Mouse (Mus musculus): ENCODE measurements at regions not wholly inside any gene's neighbourhood (a gene's known extent, or its start where the extent isn't known, plus 50 kb on each side); places are given as distances from the start of the nearest gene placed in this dataset.

- no peak overlapping the region for H3K27ac ChIP-seq (replicated peaks)
Measured at GRCm38 (mm10) chr1:184595449-184595848, 137.0 kb downstream of the Hlx start.

GRCm38 (mm10) chr1:184590634-184591033 is 141.8 kb downstream of the Hlx start:
- DNase-seq (ENCODE audit: low spot score) (no peak), ATAC-seq (ENCODE audit: low FRiP score, low TSS enrichment) (no peak)
- TF ChIP-seq EP300 (optimal IDR thresholded peaks at IDR 0.05) (no peak), CTCF (IDR thresholded peaks at IDR 0.05; ENCODE audit: low read depth) (no peak)
- no peaks in the 10 kb centered on the region for H3K36me3 ChIP-seq (ENCODE audit: control insufficient read depth, insufficient read depth, low read length)
- H3K4me3 ChIP-seq (ENCODE audit: low read depth, low read length): no peak overlapping the region
- no peaks in the 10 kb centered on the region for H3K27me3 ChIP-seq (ENCODE audit: control insufficient read depth, insufficient read depth, low read length)
- 69% methylated on average over 7 of the region's 7 CpGs for WGBS
- H3K4me1 ChIP-seq (replicated peaks; ENCODE audit: control insufficient read depth, insufficient read depth): no peaks in the 10 kb centered on the region
- no peaks in the 10 kb centered on the region for H3K9me3 ChIP-seq (ENCODE audit: control insufficient read depth, low read length)
- no peak overlapping the region for H3K4me2 ChIP-seq (replicated peaks; ENCODE audit: low read depth)
- no peak overlapping the region for H3K9ac ChIP-seq (ENCODE audit: low read length)
- no peak overlapping the region for H3K27ac ChIP-seq (replicated peaks)

More at GRCm38 (mm10) chr1:184595449-184595848, 137.0 kb downstream of the Hlx start:
- DNase-seq (ENCODE audit: low spot score): no peak
- Histone ChIP-seq H3K4me2 (replicated peaks; ENCODE audit: low read depth) (no peak overlapping the region), H3K4me3 (ENCODE audit: low read depth, low read length) (no peak overlapping the region), H3K9ac (ENCODE audit: low read length) (no peak overlapping the region), H3K9me3 (ENCODE audit: control insufficient read depth, low read length) (no peaks in the 10 kb centered on the region), H3K4me1 (replicated peaks; ENCODE audit: control insufficient read depth, insufficient read depth) (no peaks in the 10 kb centered on the region), H3K36me3 (ENCODE audit: control insufficient read depth, insufficient read depth, low read length) (no peaks in the 10 kb centered on the region), H3K27me3 (ENCODE audit: control insufficient read depth, insufficient read depth, low read length) (no peaks in the 10 kb centered on the region)
- TF ChIP-seq EP300 (optimal IDR thresholded peaks at IDR 0.05) (no peak), CTCF (IDR thresholded peaks at IDR 0.05; ENCODE audit: low read depth) (no peak)
- ATAC-seq (ENCODE audit: low FRiP score, low TSS enrichment): no peak
- WGBS: 60% methylated on average over 12 of the region's 12 CpGs

- WGBS: 67% methylated on average over 4 of the region's 4 CpGs
- Histone ChIP-seq H3K4me3 (ENCODE audit: low read depth, low read length) (no peak overlapping the region), H3K27ac (replicated peaks) (no peak overlapping the region), H3K9ac (ENCODE audit: low read length) (no peak overlapping the region), H3K4me1 (replicated peaks; ENCODE audit: control insufficient read depth, insufficient read depth) (no peaks in the 10 kb centered on the region), H3K36me3 (ENCODE audit: control insufficient read depth, insufficient read depth, low read length) (no peaks in the 10 kb centered on the region), H3K9me3 (ENCODE audit: control insufficient read depth, low read length) (no peaks in the 10 kb centered on the region), H3K27me3 (ENCODE audit: control insufficient read depth, insufficient read depth, low read length) (no peaks in the 10 kb centered on the region), H3K4me2 (replicated peaks; ENCODE audit: low read depth) (no peak overlapping the region)
- no peak for TF ChIP-seq CTCF (IDR thresholded peaks at IDR 0.05; ENCODE audit: low read depth)
- TF ChIP-seq EP300 (optimal IDR thresholded peaks at IDR 0.05): no peak
- DNase-seq (ENCODE audit: low spot score): no peak
- ATAC-seq (ENCODE audit: low FRiP score, low TSS enrichment): no peak
Measured at GRCm38 (mm10) chr1:184589277-184589676, 143.1 kb downstream of the Hlx start.

- Histone ChIP-seq H3K27me3 (ENCODE audit: control insufficient read depth, insufficient read depth, low read length) (no peaks in the 10 kb centered on the region), H3K9me3 (ENCODE audit: control insufficient read depth, low read length) (no peaks in the 10 kb centered on the region), H3K9ac (ENCODE audit: low read length) (no peak overlapping the region), H3K4me2 (replicated peaks; ENCODE audit: low read depth) (no peak overlapping the region), H3K4me3 (ENCODE audit: low read depth, low read length) (no peak overlapping the region), H3K4me1 (replicated peaks; ENCODE audit: control insufficient read depth, insufficient read depth) (no peaks in the 10 kb centered on the region), H3K36me3 (ENCODE audit: control insufficient read depth, insufficient read depth, low read length) (no peaks in the 10 kb centered on the region), H3K27ac (replicated peaks) (no peak overlapping the region)
- 30% methylated on average over 12 of the region's 12 CpGs for WGBS
- DNase-seq (ENCODE audit: low spot score) (no peak), ATAC-seq (ENCODE audit: low FRiP score, low TSS enrichment) (no peak)
- TF ChIP-seq CTCF (IDR thresholded peaks at IDR 0.05; ENCODE audit: low read depth): no peak
- TF ChIP-seq EP300 (optimal IDR thresholded peaks at IDR 0.05): no peak
Measured at GRCm38 (mm10) chr1:184584505-184584874, 147.9 kb downstream of the Hlx start.

GRCm38 (mm10) chr1:184583751-184584504 is 148.5 kb downstream of the Hlx start:
- H3K9me3 ChIP-seq (ENCODE audit: control insufficient read depth, low read length): no peaks in the 10 kb centered on the region
- no peak for ATAC-seq (ENCODE audit: low FRiP score, low TSS enrichment)
- DNase-seq (ENCODE audit: low spot score): no peak
- H3K4me2 ChIP-seq (replicated peaks; ENCODE audit: low read depth): no peak overlapping the region
- H3K4me1 ChIP-seq (replicated peaks; ENCODE audit: control insufficient read depth, insufficient read depth): no peaks in the 10 kb centered on the region
- H3K27ac ChIP-seq (replicated peaks): no peak overlapping the region
- H3K9ac ChIP-seq (ENCODE audit: low read length): no peak overlapping the region
- no peaks in the 10 kb centered on the region for H3K27me3 ChIP-seq (ENCODE audit: control insufficient read depth, insufficient read depth, low read length)
- no peak overlapping the region for H3K4me3 ChIP-seq (ENCODE audit: low read depth, low read length)
- TF ChIP-seq EP300 (optimal IDR thresholded peaks at IDR 0.05) (no peak), CTCF (IDR thresholded peaks at IDR 0.05; ENCODE audit: low read depth) (no peak)
- 40% methylated on average over 6 of the region's 6 CpGs for WGBS
- H3K36me3 ChIP-seq (ENCODE audit: control insufficient read depth, insufficient read depth, low read length): no peaks in the 10 kb centered on the region

- no peak overlapping the region for H3K27ac ChIP-seq (replicated peaks)
- 66% methylated on average over 3 of the region's 3 CpGs for WGBS
- TF ChIP-seq EP300 (optimal IDR thresholded peaks at IDR 0.05) (no peak), CTCF (IDR thresholded peaks at IDR 0.05; ENCODE audit: low read depth) (no peak)
- H3K9me3 ChIP-seq (ENCODE audit: control insufficient read depth, low read length): no peaks in the 10 kb centered on the region
- no peak for DNase-seq (ENCODE audit: low spot score)
- H3K27me3 ChIP-seq (ENCODE audit: control insufficient read depth, insufficient read depth, low read length): no peaks in the 10 kb centered on the region
- no peak overlapping the region for H3K4me2 ChIP-seq (replicated peaks; ENCODE audit: low read depth)
- no peaks in the 10 kb centered on the region for H3K36me3 ChIP-seq (ENCODE audit: control insufficient read depth, insufficient read depth, low read length)
- H3K4me3 ChIP-seq (ENCODE audit: low read depth, low read length): no peak overlapping the region
- H3K4me1 ChIP-seq (replicated peaks; ENCODE audit: control insufficient read depth, insufficient read depth): no peaks in the 10 kb centered on the region
- no peak for ATAC-seq (ENCODE audit: low FRiP score, low TSS enrichment)
- H3K9ac ChIP-seq (ENCODE audit: low read length): no peak overlapping the region
Measured at GRCm38 (mm10) chr1:184579475-184579874, 152.9 kb downstream of the Hlx start.
